Mouse (Mus musculus) hindbrain, embryonic 11.5 days (tissue): ENCODE results near the gene Fam19a3. TPM values are rescaled to one million over a fixed set of nuclear protein-coding genes. Genes with fewer than 3 reads are reported as not detected.

Experiments
- ATAC-seq: fragments of 200-750 bp; cut with Nextera tagmentation; 2 replicates; pipeline ENCODE4 v1.8.0; 2017; ENCODE audit warnings: mild to moderate bottlenecking, moderate TSS enrichment, moderate library complexity; ENCODE audit not compliant: low FRiP score
- DNase-seq: peaks from one replicate; pipeline ENCODE4 v3.0.0-alpha.2; 2015; ENCODE audit warnings: low spot score
- H3K27ac ChIP-seq: fragments of 300-500 bp; sonication (generic); 2 replicates; pipeline ENCODE4 v1.5.1; 2014; ENCODE audit warnings: mild to moderate bottlenecking, low read depth, low read length
- H3K27me3 ChIP-seq: fragments of 300-500 bp; sonication (generic); 2 replicates; pipeline ENCODE4 v1.6.1; 2014; ENCODE audit warnings: mild to moderate bottlenecking, low read length, moderate library complexity, mixed read lengths; ENCODE audit not compliant: control insufficient read depth, insufficient read depth
- H3K36me3 ChIP-seq: fragments of 300-500 bp; sonication (generic); 2 replicates; pipeline ENCODE4 v1.6.1; 2014; ENCODE audit warnings: mild to moderate bottlenecking, low read length, moderate library complexity, mixed read lengths; ENCODE audit not compliant: control insufficient read depth, insufficient read depth
- H3K4me1 ChIP-seq: fragments of 300-500 bp; sonication (generic); replicated peaks from 2 replicates; pipeline ENCODE4 v1.6.1; 2014; ENCODE audit warnings: low read length, mixed read lengths; ENCODE audit not compliant: control insufficient read depth, insufficient read depth
- H3K4me2 ChIP-seq: fragments of 300-500 bp; sonication (generic); replicated peaks from 2 replicates; pipeline ENCODE4 v1.6.1; 2014; ENCODE audit warnings: mild to moderate bottlenecking, low read depth, low read length
- H3K4me3 ChIP-seq: fragments of 300-500 bp; sonication (generic); 2 replicates; pipeline ENCODE4 v1.5.1; 2014; ENCODE audit warnings: low read depth, low read length
- H3K9ac ChIP-seq: fragments of 300-500 bp; sonication (generic); 2 replicates; pipeline ENCODE4 v1.6.1; 2014; ENCODE audit warnings: low read depth, low read length
- H3K9me3 ChIP-seq: fragments of 300-500 bp; sonication (generic); 2 replicates; pipeline ENCODE4 v1.6.1; 2016; ENCODE audit warnings: low read length; ENCODE audit not compliant: control insufficient read depth
- WGBS: fragments of 180-500 bp; shearing (Covaris S2); extraction: QIAGEN DNeasy Blood & Tissue Kit; methylation state at CpG from one replicate; pipeline ENCODE4 v1.1.7; 2014; 5-methylcytosine and 5-hydroxymethylcytosine counted together
- polyA plus RNA-seq: library from polyadenylated mRNA; unstranded; fragments of >200 nt; fragmentation: Nextera tagmentation; extraction: Ambion mirVana; gene quantifications from 2 replicates; pipeline ENCODE4 v1.2.1, GENCODE M21; 2014

The Fam19a3 gene
- polyA plus RNA-seq, 1 experiment from 2014 or later, result 0.09 TPM

- ATAC-seq, result no peak
- H3K27me3 ChIP-seq, result no peaks in the 10 kb centered on the region
- no peak for DNase-seq
- H3K9me3 ChIP-seq, result peaks cover 3% of the 10 kb centered on the region; the same call in 1 of the 2 replicates
- H3K9ac ChIP-seq, result no peak overlapping the region
- no peaks in the 10 kb centered on the region for H3K4me1 ChIP-seq
- no peak overlapping the region for H3K4me2 ChIP-seq
- WGBS, result 76% methylated on average over 6 of the region's 6 CpGs
- no peak overlapping the region for H3K4me3 ChIP-seq
- no peaks in the 10 kb centered on the region for H3K36me3 ChIP-seq
- H3K27ac ChIP-seq, result no peak overlapping the region
Observed at GRCm38 (mm10) chr3:104729270-104729839, 52.3 kb downstream of the Fam19a3 start.

Other genes with a start within 250 kb of the Fam19a3 start
- gene Slc16a1, start 143.2 kb downstream of the Fam19a3 start, polyA plus RNA-seq, result 31.7 and 33.4 TPM in 2 replicates
- 0.48 and 1.3 TPM in 2 replicates for gene Ppm1j, start 784 bp downstream of the Fam19a3 start, polyA plus RNA-seq
- gene Rhoc, start 6.5 kb upstream of the Fam19a3 start, polyA plus RNA-seq, result 99.1 and 105 TPM in 2 replicates
- gene Mov10, start 36.7 kb upstream of the Fam19a3 start, polyA plus RNA-seq, result 15.1 and 15.2 TPM in 2 replicates
- 35.3 and 43.8 TPM in 2 replicates for gene St7l, start 82.2 kb upstream of the Fam19a3 start, polyA plus RNA-seq
- gene Capza1, start 82.7 kb upstream of the Fam19a3 start, polyA plus RNA-seq, result 245 and 266 TPM in 2 replicates
- gene Wnt2b, start 180.1 kb upstream of the Fam19a3 start, polyA plus RNA-seq, result 1.8 and 2.1 TPM in 2 replicates